Mouse (Mus musculus) heart, adult 2 months (tissue): ENCODE measurements around the gene Slc17a6. TPM values are rescaled to one million over a fixed set of nuclear protein-coding genes. Genes with fewer than 3 reads are reported as not detected.

ENCODE experiments used
- DNase-seq, 2 experiments: peaks; one replicate each; pipeline ENCODE4 v3.0.0; 2021
- H3K27ac ChIP-seq: fragments of 200-600 bp; 2 replicates; pipeline ENCODE4 v1.8.1; 2022
- H3K27me3 ChIP-seq: fragments of 200-500 bp; 2 replicates; pipeline ENCODE4 v1.6.1; 2012; ENCODE audit warnings: mild to moderate bottlenecking, low read length, inconsistent platforms, mixed read lengths; ENCODE audit not compliant: control insufficient read depth, insufficient read depth
- H3K36me3 ChIP-seq: fragments of 200-500 bp; 2 replicates; pipeline ENCODE4 v1.6.1; 2012; ENCODE audit warnings: low read length, inconsistent platforms; ENCODE audit not compliant: control insufficient read depth, insufficient read depth
- H3K4me1 ChIP-seq: fragments of 200-500 bp; 2 replicates; pipeline ENCODE4 v1.6.1; 2011; ENCODE audit warnings: low read length; ENCODE audit not compliant: control insufficient read depth, insufficient read depth
- H3K4me3 ChIP-seq: fragments of 200-600 bp; 2 replicates; pipeline ENCODE4 v1.8.1; 2022
- H3K79me2 ChIP-seq: fragments of 200-500 bp; replicated peaks from 2 replicates; pipeline ENCODE4 v1.6.1; 2012; ENCODE audit warnings: mild to moderate bottlenecking, inconsistent platforms, low read length, moderate library complexity, mixed read lengths; ENCODE audit not compliant: control insufficient read depth, insufficient read depth
- H3K9ac ChIP-seq: fragments of 200-500 bp; 2 replicates; pipeline ENCODE4 v1.6.1; 2012; ENCODE audit warnings: low read depth, mild to moderate bottlenecking, control low read depth, inconsistent platforms, low read length, mixed read lengths
- CTCF ChIP-seq: fragments of 200-600 bp; IDR thresholded peaks from 2 replicates; pipeline ENCODE4 v1.8.1; 2022; ENCODE audit warnings: antibody characterized with exemption, mild to moderate bottlenecking, moderate library complexity
- EP300 ChIP-seq: fragments of 200-500 bp; IDR thresholded peaks from 2 replicates; pipeline ENCODE4 v1.6.1; 2011; ENCODE audit warnings: low read depth, low read length, control low read depth; ENCODE audit not compliant: insufficient read depth
- POLR2A ChIP-seq: fragments of 200-500 bp; IDR thresholded peaks from 2 replicates; pipeline ENCODE4 v1.6.1; 2011; ENCODE audit warnings: mild to moderate bottlenecking, low read depth, low read length, control low read depth; ENCODE audit not compliant: insufficient read depth
- WGBS: fragments of 180-500 bp; shearing (Covaris S2); methylation state at CpG from one replicate; pipeline ENCODE4 v1.1.7; 2018; 5-methylcytosine and 5-hydroxymethylcytosine counted together
- intact Hi-C: fragments of 180-260 bp; cut with DNase I; formaldehyde crosslinking; loops from one replicate; pipeline ENCODE4 v1.15.1; 2025
- polyA plus RNA-seq: library from polyadenylated mRNA; depleted of rRNA; stranded (reverse); fragments of >200 nt; gene quantifications from 2 replicates; pipeline ENCODE4 v1.2.3, GENCODE M21; 2012
- total RNA-seq, 2 experiments: library from RNA; stranded (reverse); gene quantifications; 2 replicates each; pipeline ENCODE4 v1.2.3; 2021

The Slc17a6 gene
- total and polyA plus RNA-seq, 3 experiments = not detected

GRCm38 (mm10) chr7:51632543-51633229, 10.9 kb downstream of the Slc17a6 start:
- H3K36me3 ChIP-seq = no peaks in the 10 kb centered on the region
- no peaks in the 10 kb centered on the region for H3K79me2 ChIP-seq
- TF ChIP-seq POLR2A (no peak), CTCF (no peak), EP300 (no peak)
- intact Hi-C loops = no loop called here
- no peak overlapping the region for H3K4me3 ChIP-seq
- H3K4me1 ChIP-seq = no peaks in the 10 kb centered on the region
- peaks cover 3% of the 10 kb centered on the region for H3K27me3 ChIP-seq
- H3K9ac ChIP-seq = no peak overlapping the region
- DNase-seq = no peak
- H3K27ac ChIP-seq = no peak overlapping the region
- WGBS = 8% methylated on average over 9 of the region's 9 CpGs

DNA sequence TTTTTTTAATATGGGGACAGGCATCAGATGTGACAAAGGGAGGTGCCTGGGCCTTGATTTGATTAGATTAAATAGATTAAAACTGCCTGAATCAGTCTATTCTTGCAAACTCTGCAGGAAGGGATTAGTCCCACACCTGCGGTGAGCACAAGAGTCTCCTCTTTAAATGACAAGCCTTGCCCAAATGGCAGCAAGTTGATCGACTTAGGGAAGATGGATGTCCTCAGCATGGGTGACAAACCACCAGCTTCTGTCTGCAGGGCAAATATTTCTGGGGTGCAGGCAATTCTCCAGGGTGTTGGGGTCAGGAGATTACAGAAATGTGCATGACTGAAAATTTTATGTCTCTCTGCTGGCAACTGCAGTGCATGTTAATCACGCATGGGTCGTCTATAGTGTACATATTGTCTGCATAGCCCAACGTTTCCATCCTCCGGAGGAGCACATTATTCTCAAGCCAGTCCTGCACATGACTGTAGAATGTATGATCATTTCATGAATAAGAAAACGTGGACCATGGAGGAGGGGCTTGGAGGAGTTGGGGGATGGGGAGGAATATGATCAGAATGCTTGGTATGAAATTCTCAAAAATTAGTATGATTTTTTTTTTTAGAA, 11.5 kb downstream of the Slc17a6 start:
- TF ChIP-seq CTCF = no peak
- Histone ChIP-seq H3K79me2 (no peaks in the 10 kb centered on the region), H3K27ac (no peak overlapping the region), H3K27me3 (peaks cover 3% of the 10 kb centered on the region), H3K4me1 (no peaks in the 10 kb centered on the region), H3K36me3 (no peaks in the 10 kb centered on the region), H3K4me3 (no peak overlapping the region), H3K9ac (no peak overlapping the region)
- WGBS = 9% methylated on average over 7 of the region's 7 CpGs
- no peak for DNase-seq
- intact Hi-C loops = no loop called here

DNA sequence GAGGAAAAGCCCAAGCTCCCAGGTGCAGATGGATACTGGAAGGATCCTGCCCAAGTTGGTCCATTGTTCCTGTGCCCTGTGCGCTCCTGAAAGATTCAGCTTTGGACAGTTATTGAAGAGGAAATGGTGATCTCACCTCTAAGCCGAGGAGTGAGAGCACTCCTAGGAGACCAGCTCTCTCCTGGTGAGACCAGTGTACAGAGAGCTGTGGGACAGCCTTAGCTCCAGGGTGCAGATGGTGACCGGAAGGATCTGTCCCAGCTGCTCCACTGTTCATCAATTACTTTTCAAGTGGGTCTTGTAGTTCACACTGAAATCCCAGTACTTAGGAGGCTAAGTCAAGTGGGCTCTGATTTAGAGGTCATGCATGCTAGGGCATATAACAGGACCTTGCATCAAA, 35.3 kb downstream of the Slc17a6 start:
- TF ChIP-seq EP300 = no peak
- no peak for TF ChIP-seq CTCF
- Histone ChIP-seq H3K27me3 (no peaks in the 10 kb centered on the region), H3K4me1 (no peaks in the 10 kb centered on the region), H3K36me3 (no peaks in the 10 kb centered on the region), H3K4me3 (no peak overlapping the region), H3K9ac (no peak overlapping the region), H3K79me2 (no peaks in the 10 kb centered on the region), H3K27ac (no peak overlapping the region)
- intact Hi-C loops = no loop called here
- no peak for DNase-seq
- WGBS = 55% methylated on average over 3 of the region's 3 CpGs

- DNase-seq = no peak
- intact Hi-C loops = no loop called here
- H3K79me2 ChIP-seq = no peaks in the 10 kb centered on the region
Measured at GRCm38 (mm10) chr7:51662441-51662840, 40.6 kb downstream of the Slc17a6 start.

DNA sequence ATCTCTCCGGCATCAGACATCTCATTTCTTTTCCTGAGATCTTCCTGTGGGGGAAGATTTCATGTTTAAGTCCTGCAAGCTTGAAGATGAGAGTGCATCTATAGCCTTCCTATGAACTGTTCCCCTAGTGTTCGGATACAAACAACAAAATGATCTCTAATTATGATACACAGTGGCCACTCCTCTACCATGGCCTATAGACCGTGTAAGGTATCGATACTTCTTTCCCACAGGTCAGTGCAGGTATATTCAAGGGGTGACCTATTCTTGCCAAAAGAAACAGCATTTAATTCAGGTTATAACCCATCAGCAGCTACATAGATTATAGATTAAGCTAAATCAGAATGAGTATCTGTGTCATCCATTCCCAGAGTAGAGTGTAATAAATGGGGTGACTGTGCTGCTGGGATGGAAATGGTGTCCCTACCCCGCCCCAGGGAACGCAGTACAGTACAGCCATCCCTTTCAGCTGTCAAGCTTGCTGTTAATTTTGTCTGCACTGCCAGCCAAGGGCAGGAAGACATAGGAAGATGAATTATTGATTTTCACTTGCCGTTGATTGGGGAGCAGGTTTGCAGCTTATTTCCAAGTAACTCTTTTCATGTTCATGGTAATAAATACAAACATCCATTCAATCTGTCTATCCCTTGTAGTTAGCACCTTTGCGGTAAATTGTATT, 71.9 kb downstream of the Slc17a6 start:
- intact Hi-C loops = no loop called here
- Histone ChIP-seq H3K9ac (no peak overlapping the region), H3K27ac (no peak overlapping the region), H3K36me3 (no peaks in the 10 kb centered on the region), H3K4me3 (no peak overlapping the region), H3K27me3 (no peaks in the 10 kb centered on the region), H3K4me1 (no peaks in the 10 kb centered on the region), H3K79me2 (no peaks in the 10 kb centered on the region)
- TF ChIP-seq EP300 (no peak), POLR2A (no peak), CTCF (no peak)
- 82% methylated on average over 8 of the region's 8 CpGs for WGBS
- DNase-seq = no peak

More at GRCm38 (mm10) chr7:51662441-51662840, 40.6 kb downstream of the Slc17a6 start:
- Histone ChIP-seq H3K9ac (no peak overlapping the region), H3K27me3 (no peaks in the 10 kb centered on the region), H3K36me3 (no peaks in the 10 kb centered on the region), H3K4me3 (no peak overlapping the region), H3K27ac (no peak overlapping the region), H3K4me1 (no peaks in the 10 kb centered on the region)
- TF ChIP-seq POLR2A (no peak), EP300 (no peak), CTCF (no peak)
- WGBS = 16% methylated on average over 5 of the region's 5 CpGs

DNA sequence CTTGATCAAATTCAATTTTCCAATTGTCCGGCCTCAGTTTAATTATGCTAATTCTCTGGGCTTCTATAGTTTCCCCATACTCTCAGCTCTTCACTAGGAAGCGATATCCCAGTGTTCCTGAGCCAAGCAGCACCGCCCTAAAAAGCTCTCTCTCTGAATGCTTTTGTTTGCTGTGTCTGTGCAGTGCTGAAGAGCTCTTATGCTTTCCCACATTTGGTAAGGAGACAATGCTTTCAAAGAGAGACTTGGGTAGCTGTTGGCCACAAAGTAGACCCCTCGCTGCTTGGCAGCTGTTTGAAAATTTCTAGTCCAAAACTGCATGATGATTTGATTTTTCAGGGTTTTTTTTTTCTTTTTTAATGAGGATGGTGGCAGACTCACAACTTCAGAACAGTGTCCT, 72.6 kb downstream of the Slc17a6 start:
- Histone ChIP-seq H3K27me3 (no peaks in the 10 kb centered on the region), H3K27ac (no peak overlapping the region), H3K79me2 (no peaks in the 10 kb centered on the region), H3K36me3 (no peaks in the 10 kb centered on the region), H3K4me1 (no peaks in the 10 kb centered on the region), H3K4me3 (no peak overlapping the region), H3K9ac (no peak overlapping the region)
- no peak for DNase-seq
- intact Hi-C loops = no loop called here
- 76% methylated on average over 4 of the region's 4 CpGs for WGBS
- no peak for TF ChIP-seq CTCF
- no peak for TF ChIP-seq EP300
- TF ChIP-seq POLR2A = no peak
